Mouse (Mus musculus): Measurements from ENCODE around the gene Grin1. TPM values are rescaled to one million over a fixed set of nuclear protein-coding genes. Genes with fewer than 3 reads are reported as not detected.

The Grin1 gene
- polyA plus RNA-seq, 1 experiment, result 0.34 TPM

DNA sequence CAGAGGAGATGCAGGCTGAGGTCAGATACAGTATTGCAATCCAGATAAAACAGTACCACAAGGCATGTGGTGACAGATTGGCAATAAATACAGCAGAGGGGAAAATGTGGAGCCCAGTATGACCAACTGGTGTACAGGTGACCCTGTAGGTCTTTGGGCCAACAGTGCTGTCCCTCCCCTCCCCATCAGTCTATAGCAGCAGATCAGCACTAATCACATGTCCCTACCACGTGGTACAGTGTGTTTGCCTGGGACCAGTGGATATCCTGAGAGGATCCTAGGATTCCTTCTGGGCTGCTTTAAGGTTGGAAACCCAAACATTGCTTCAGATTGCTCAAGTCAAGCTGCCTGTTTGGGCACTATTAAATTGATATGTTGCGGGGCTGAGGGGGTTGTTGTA lies 14.6 kb upstream of the Grin1 start:
- no peaks in the 10 kb centered on the region for H3K36me3 ChIP-seq (ENCODE audit: control insufficient read depth, insufficient read depth, low read length)
- no peak overlapping the region for H3K27ac ChIP-seq (ENCODE audit: insufficient read depth, low read depth, low read length)
- 82% methylated on average over 2 of the region's 2 CpGs for WGBS
- TF ChIP-seq POLR2A (IDR thresholded peaks at IDR 0.05; ENCODE audit: low read depth, low read length) (no peak), CTCF (conservative IDR thresholded peaks at IDR 0.05; ENCODE audit: insufficient read depth, insufficient read length, low read depth, low read length) (no peak)
- no peak for DNase-seq
- H3K27me3 ChIP-seq (replicated peaks; ENCODE audit: control insufficient read depth, insufficient read depth, low read length), result no peaks in the 10 kb centered on the region
- no peak overlapping the region for H3K4me3 ChIP-seq (ENCODE audit: insufficient read depth, low read depth, low read length)
- H3K4me1 ChIP-seq (ENCODE audit: control insufficient read depth, insufficient read depth, low read length), result peaks cover 12% of the 10 kb centered on the region; the same call in 1 of the 2 replicates

DNA sequence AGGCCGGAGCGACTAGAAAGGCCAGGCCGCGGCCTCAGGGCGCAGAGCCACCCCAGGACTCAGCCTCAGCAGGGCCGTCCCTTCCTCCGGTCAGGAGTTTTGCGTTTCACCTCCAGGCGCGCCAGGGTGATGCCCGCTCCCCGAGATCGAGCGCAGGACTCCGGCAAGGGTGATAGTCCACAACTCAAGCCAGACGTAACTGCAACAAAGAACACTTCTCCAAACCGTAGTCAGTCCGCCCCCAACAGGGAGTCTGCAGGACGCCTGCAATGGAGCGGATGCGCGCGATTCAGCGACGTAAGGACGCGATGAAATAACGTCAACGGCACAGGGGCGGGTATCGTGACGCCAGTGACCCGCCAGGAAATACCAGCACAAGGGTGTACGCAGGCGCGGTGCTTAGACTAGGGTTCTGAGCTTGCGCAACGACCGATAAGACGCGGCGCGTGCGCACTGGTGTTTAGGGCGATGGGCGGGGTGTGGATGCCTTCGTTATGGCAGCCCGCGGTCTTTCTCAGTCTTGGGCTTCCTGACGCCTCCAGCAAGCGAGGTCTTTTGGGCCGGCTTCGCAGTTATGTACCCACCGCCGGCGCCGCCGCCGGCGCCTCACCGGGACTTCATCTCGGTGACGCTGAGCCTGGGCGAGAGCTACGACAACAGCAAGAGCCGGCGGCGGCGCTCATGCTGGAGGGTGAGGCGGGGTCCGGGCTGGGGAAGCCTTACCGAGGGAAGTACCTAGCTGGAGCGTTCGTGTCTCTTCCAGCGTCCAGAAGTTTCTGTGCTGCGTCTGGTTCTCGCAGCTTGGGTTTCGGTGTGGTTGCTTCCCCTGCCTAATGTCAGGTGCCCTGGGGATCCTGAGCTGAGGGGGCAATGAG lies 13.5 kb upstream of the Grin1 start, which contains the start of gene Man1b1:
Man1b1 (plus strand) TSS at position 53 of the 875 bp plus-strand sequence.
- peak; percentile 100 for DNase-seq
- no peaks in the 10 kb centered on the region for H3K36me3 ChIP-seq (ENCODE audit: control insufficient read depth, insufficient read depth, low read length)
- under 1% methylated on average over 78 of the region's 78 CpGs for WGBS
- peak within 1 kb of the TSS; percentile 52; the same call in 1 of the 2 replicates for H3K27ac ChIP-seq (ENCODE audit: insufficient read depth, low read depth, low read length)
- H3K4me3 ChIP-seq (ENCODE audit: insufficient read depth, low read depth, low read length), result peak within 1 kb of the TSS; percentile 83
- H3K4me1 ChIP-seq (ENCODE audit: control insufficient read depth, insufficient read depth, low read length), result peaks cover 12% of the 10 kb centered on the region; the same call in 1 of the 2 replicates
- TF ChIP-seq POLR2A (IDR thresholded peaks at IDR 0.05; ENCODE audit: low read depth, low read length), result peak; percentile 62
- no peak for TF ChIP-seq CTCF (conservative IDR thresholded peaks at IDR 0.05; ENCODE audit: insufficient read depth, insufficient read length, low read depth, low read length)
- no peaks in the 10 kb centered on the region for H3K27me3 ChIP-seq (replicated peaks; ENCODE audit: control insufficient read depth, insufficient read depth, low read length)

DNA sequence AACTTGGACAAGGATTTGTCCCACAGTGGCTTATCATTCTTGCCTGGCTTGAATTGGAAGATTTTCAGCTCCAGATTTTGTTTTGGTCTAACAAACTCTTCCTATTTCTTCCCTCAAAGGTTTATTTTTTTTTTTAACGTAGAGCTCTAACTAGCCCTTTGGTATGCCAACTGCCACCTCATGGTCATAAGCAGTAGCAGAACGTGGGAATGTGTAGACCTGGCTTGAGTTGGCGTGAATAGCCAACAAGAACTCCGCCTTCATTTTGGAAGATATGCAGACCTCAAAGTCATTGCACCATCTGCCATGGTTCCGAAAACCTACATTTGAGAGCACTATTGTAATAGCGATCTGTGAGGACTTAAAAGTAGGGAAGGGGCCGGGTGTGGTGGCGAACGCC lies 12.5 kb upstream of the Grin1 start:
- WGBS, result 50% methylated on average over 9 of the region's 9 CpGs
- TF ChIP-seq CTCF (conservative IDR thresholded peaks at IDR 0.05; ENCODE audit: insufficient read depth, insufficient read length, low read depth, low read length) (no peak), POLR2A (IDR thresholded peaks at IDR 0.05; ENCODE audit: low read depth, low read length) (no peak)
- Histone ChIP-seq H3K27ac (ENCODE audit: insufficient read depth, low read depth, low read length) (no peak overlapping the region), H3K4me1 (ENCODE audit: control insufficient read depth, insufficient read depth, low read length) (peaks cover 12% of the 10 kb centered on the region; the same call in 1 of the 2 replicates), H3K27me3 (replicated peaks; ENCODE audit: control insufficient read depth, insufficient read depth, low read length) (no peaks in the 10 kb centered on the region), H3K36me3 (ENCODE audit: control insufficient read depth, insufficient read depth, low read length) (no peaks in the 10 kb centered on the region), H3K4me3 (ENCODE audit: insufficient read depth, low read depth, low read length) (no peak overlapping the region)
- DNase-seq, result no peak

DNA sequence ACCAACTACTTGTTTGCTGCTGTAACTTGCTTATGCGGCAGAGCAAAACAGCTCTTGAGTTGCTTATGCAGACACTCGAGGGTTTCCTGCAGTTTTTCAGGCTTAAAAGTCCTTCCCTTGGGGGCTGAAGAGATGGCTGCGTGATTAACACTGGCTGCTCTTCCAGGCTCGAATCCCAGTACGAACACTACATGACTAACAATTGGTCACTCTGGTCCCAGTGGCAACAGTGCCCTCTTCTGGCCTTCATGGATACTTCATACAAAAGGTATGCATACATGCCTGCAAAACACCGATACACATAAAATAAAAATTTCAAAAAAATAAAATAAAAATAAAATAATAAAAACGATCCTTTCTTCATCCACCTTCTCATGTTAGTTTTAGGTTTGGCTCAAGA lies 9.5 kb upstream of the Grin1 start:
- WGBS, result 35% methylated on average over 7 of the region's 7 CpGs
- DNase-seq, result peak; percentile 62
- Histone ChIP-seq H3K4me1 (ENCODE audit: control insufficient read depth, insufficient read depth, low read length) (peaks cover 10% of the 10 kb centered on the region; the same call in 1 of the 2 replicates), H3K27ac (ENCODE audit: insufficient read depth, low read depth, low read length) (no peak overlapping the region), H3K36me3 (ENCODE audit: control insufficient read depth, insufficient read depth, low read length) (no peaks in the 10 kb centered on the region), H3K4me3 (ENCODE audit: insufficient read depth, low read depth, low read length) (no peak overlapping the region), H3K27me3 (replicated peaks; ENCODE audit: control insufficient read depth, insufficient read depth, low read length) (no peaks in the 10 kb centered on the region)
- TF ChIP-seq POLR2A (IDR thresholded peaks at IDR 0.05; ENCODE audit: low read depth, low read length) (no peak), CTCF (conservative IDR thresholded peaks at IDR 0.05; ENCODE audit: insufficient read depth, insufficient read length, low read depth, low read length) (peak; percentile 65)

DNA sequence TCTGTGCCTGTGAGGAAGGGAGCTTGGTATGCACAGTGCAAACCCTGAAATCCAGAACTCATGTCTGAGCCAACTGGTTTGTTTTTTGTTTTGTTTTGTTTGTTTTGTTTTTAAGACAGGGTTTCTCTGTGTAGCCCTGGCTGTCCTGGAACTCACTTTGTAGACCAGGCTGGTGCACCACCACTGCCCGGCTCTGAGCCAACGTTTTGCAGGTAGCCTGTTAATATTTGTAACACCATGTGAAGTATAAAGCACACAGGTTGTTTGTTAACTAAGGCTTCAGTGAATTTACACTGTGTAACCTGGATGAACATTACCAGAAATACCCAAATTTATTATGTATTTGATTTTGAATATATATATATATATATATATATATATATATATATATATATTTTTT lies 7.0 kb upstream of the Grin1 start:
- peak; percentile 69 for DNase-seq
- no peaks in the 10 kb centered on the region for H3K36me3 ChIP-seq (ENCODE audit: control insufficient read depth, insufficient read depth, low read length)
- no peaks in the 10 kb centered on the region for H3K27me3 ChIP-seq (replicated peaks; ENCODE audit: control insufficient read depth, insufficient read depth, low read length)
- H3K27ac ChIP-seq (ENCODE audit: insufficient read depth, low read depth, low read length), result no peak overlapping the region
- no peaks in the 10 kb centered on the region for H3K4me1 ChIP-seq (ENCODE audit: control insufficient read depth, insufficient read depth, low read length)
- WGBS, result 53% methylated on average over 2 of the region's 2 CpGs
- no peak overlapping the region for H3K4me3 ChIP-seq (ENCODE audit: insufficient read depth, low read depth, low read length)
- TF ChIP-seq CTCF (conservative IDR thresholded peaks at IDR 0.05; ENCODE audit: insufficient read depth, insufficient read length, low read depth, low read length), result no peak
- no peak for TF ChIP-seq POLR2A (IDR thresholded peaks at IDR 0.05; ENCODE audit: low read depth, low read length)

DNA sequence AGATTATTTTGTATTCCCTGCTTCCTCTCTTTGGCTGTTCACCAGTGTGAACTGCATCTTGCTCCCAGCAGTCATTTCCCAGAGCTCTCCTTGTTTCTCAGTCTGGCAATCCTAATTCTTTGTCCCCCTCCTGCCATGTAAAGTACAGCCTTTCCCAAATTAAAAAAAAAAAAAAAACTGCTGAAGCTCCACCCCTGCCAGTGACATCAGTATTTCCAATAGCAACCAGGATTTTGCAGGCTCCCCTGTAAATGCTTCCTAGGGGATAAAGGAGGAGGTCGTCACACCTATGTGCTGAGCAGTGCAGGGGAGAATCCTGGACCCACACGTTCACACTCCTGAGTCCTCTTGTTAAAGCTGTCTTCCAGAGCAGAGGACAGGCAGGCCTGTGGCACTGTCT lies 1.1 kb upstream of the Grin1 start:
- H3K4me3 ChIP-seq (ENCODE audit: insufficient read depth, low read depth, low read length), result no peak overlapping the region
- H3K27me3 ChIP-seq (replicated peaks; ENCODE audit: control insufficient read depth, insufficient read depth, low read length), result no peaks in the 10 kb centered on the region
- TF ChIP-seq CTCF (conservative IDR thresholded peaks at IDR 0.05; ENCODE audit: insufficient read depth, insufficient read length, low read depth, low read length) (no peak), POLR2A (IDR thresholded peaks at IDR 0.05; ENCODE audit: low read depth, low read length) (no peak)
- no peak for DNase-seq
- no peaks in the 10 kb centered on the region for H3K4me1 ChIP-seq (ENCODE audit: control insufficient read depth, insufficient read depth, low read length)
- WGBS, result 27% methylated on average over 2 of the region's 2 CpGs
- H3K36me3 ChIP-seq (ENCODE audit: control insufficient read depth, insufficient read depth, low read length), result no peaks in the 10 kb centered on the region
- H3K27ac ChIP-seq (ENCODE audit: insufficient read depth, low read depth, low read length), result no peak overlapping the region

Measured in kidney, adult 2 months (tissue).